Mouse (Mus musculus) right cerebral cortex, postnatal 36 days (tissue): ENCODE results near the gene 1700034I23Rik.
"Not testable (repeated sequence)": the region's sequence is repeated elsewhere in the genome, so short reads cannot be mapped to it uniquely, and the experiment has no call there.

ENCODE experiments used
- DNase-seq, 2 experiments: peaks; one replicate each; pipeline ENCODE4 v3.0.0; 2022; ENCODE audit warnings: low spot score in 2 of 2, mixed read lengths in 1 of 2

Gene 1700034I23Rik

GRCm38 (mm10) chr3:40902443-40902842 lies at the start of gene 1700034I23Rik:
1700034I23Rik (minus strand) TSS chr3:40902543.
- not testable (repeated sequence) for DNase-seq

- DNase-seq, result no peak
These were observed 49.0 kb upstream of the 1700034I23Rik start for GRCm38 (mm10) chr3:40951365-40951764.

GRCm38 (mm10) chr3:40950601-40951201 lies 48.4 kb upstream of the 1700034I23Rik start:
- peak in 1 of 2 experiments; percentile 33 for DNase-seq

- peak; percentile 22 to 34 for DNase-seq
These were observed 47.7 kb upstream of the 1700034I23Rik start for GRCm38 (mm10) chr3:40949903-40950600.

GRCm38 (mm10) chr3:40949170-40949902 lies 47.0 kb upstream of the 1700034I23Rik start, which contains the start of gene Larp1b:
Larp1b (plus strand) TSS chr3:40949828.
- peak; percentile 99 for DNase-seq

GRCm38 (mm10) chr3:40939019-40939418 lies 36.7 kb upstream of the 1700034I23Rik start:
- DNase-seq, result no peak

GRCm38 (mm10) chr3:40938592-40938991 lies 36.2 kb upstream of the 1700034I23Rik start:
- DNase-seq, result no peak

GRCm38 (mm10) chr3:40938189-40938588 lies 35.8 kb upstream of the 1700034I23Rik start:
- DNase-seq, result no peak

- DNase-seq, result peak in 1 of 2 experiments; percentile 12
These were observed 8.0 kb downstream of the 1700034I23Rik start for GRCm38 (mm10) chr3:40894336-40894735.

- peak; percentile 98 to 99 for DNase-seq
These were observed 8.5 kb downstream of the 1700034I23Rik start for GRCm38 (mm10) chr3:40893816-40894258.

- DNase-seq, result not testable (repeated sequence)
These were observed 49.1 kb downstream of the 1700034I23Rik start for GRCm38 (mm10) chr3:40853123-40853738.
